Mouse (Mus musculus) kidney, embryonic 15.5 days (tissue): ENCODE data around the gene St7. TPM values are rescaled to one million over a fixed set of nuclear protein-coding genes. Genes with fewer than 3 reads are reported as not detected.
A peak's percentile ranks its signal among the peaks of the same experiment; 100 is the strongest.

Experiments
- ATAC-seq: fragments of 200-750 bp; cut with Nextera tagmentation; replicated peaks from 2 replicates; pipeline ENCODE4 v1.8.0; 2017; ENCODE audit warnings: moderate TSS enrichment; ENCODE audit not compliant: low FRiP score
- H3K27ac ChIP-seq: fragments of 300-500 bp; sonication (generic); 2 replicates; pipeline ENCODE4 v1.5.1; 2015; ENCODE audit warnings: mild to moderate bottlenecking, inconsistent platforms
- H3K27me3 ChIP-seq: fragments of 300-500 bp; sonication (generic); 2 replicates; pipeline ENCODE4 v1.6.1; 2015; ENCODE audit warnings: inconsistent platforms
- H3K36me3 ChIP-seq: fragments of 300-500 bp; sonication (generic); 2 replicates; pipeline ENCODE4 v1.6.1; 2015; ENCODE audit warnings: inconsistent platforms
- H3K4me1 ChIP-seq: fragments of 300-500 bp; sonication (generic); 2 replicates; pipeline ENCODE4 v1.6.1; 2015; ENCODE audit warnings: inconsistent platforms
- H3K4me2 ChIP-seq: fragments of 300-500 bp; sonication (generic); 2 replicates; pipeline ENCODE4 v1.6.1; 2015; ENCODE audit warnings: moderate library complexity, mild to moderate bottlenecking, inconsistent platforms
- H3K4me3 ChIP-seq: fragments of 300-500 bp; sonication (generic); replicated peaks from 2 replicates; pipeline ENCODE4 v1.5.1; 2015; ENCODE audit warnings: mild to moderate bottlenecking, inconsistent platforms
- H3K9ac ChIP-seq: fragments of 300-500 bp; sonication (generic); 2 replicates; pipeline ENCODE4 v1.6.1; 2015; ENCODE audit warnings: mild to moderate bottlenecking, inconsistent platforms
- H3K9me3 ChIP-seq: fragments of 300-500 bp; sonication (generic); replicated peaks from 2 replicates; pipeline ENCODE4 v1.6.1; 2016; ENCODE audit warnings: inconsistent platforms
- WGBS: fragments of 180-500 bp; shearing (Covaris S2); methylation state at CpG from one replicate; pipeline ENCODE4 v1.1.7; 2015; ENCODE audit warnings: mixed read lengths; 5-methylcytosine and 5-hydroxymethylcytosine counted together
- polyA plus RNA-seq: library from polyadenylated mRNA; unstranded; fragments of >200 nt; fragmentation: Nextera tagmentation; extraction: Ambion mirVana; gene quantifications from 2 replicates; pipeline ENCODE4 v1.2.1, GENCODE M21; 2015

The St7 gene
- polyA plus RNA-seq, 1 experiment from 2014 or later, result 20.3 TPM

GRCm38 (mm10) chr6:17942344-17942743 is 249.6 kb downstream of the St7 start:
- Histone ChIP-seq H3K4me1 (0 out of 2 replicates have a peak, but pooled peaks cover 2% of the 10 kb centered on the region), H3K27ac (no peak overlapping the region), H3K9me3 (no peaks in the 10 kb centered on the region), H3K36me3 (no peaks in the 10 kb centered on the region), H3K4me2 (no peak overlapping the region), H3K4me3 (no peak overlapping the region), H3K9ac (no peak overlapping the region), H3K27me3 (no peaks in the 10 kb centered on the region)
- no peak for ATAC-seq
- WGBS, result 49% methylated on average over 7 of the region's 7 CpGs

GRCm38 (mm10) chr6:17943877-17944617 is 251.3 kb downstream of the St7 start:
- no peaks in the 10 kb centered on the region for H3K9me3 ChIP-seq
- H3K27ac ChIP-seq, result no peak overlapping the region
- H3K9ac ChIP-seq, result no peak overlapping the region
- no peaks in the 10 kb centered on the region for H3K27me3 ChIP-seq
- no peak overlapping the region for H3K4me2 ChIP-seq
- no peaks in the 10 kb centered on the region for H3K36me3 ChIP-seq
- ATAC-seq, result no peak
- H3K4me3 ChIP-seq, result no peak overlapping the region
- no peaks in the 10 kb centered on the region for H3K4me1 ChIP-seq
- 66% methylated on average over 9 of the region's 9 CpGs for WGBS

GRCm38 (mm10) chr6:17946456-17946855 is 253.7 kb downstream of the St7 start:
- Histone ChIP-seq H3K4me2 (no peak overlapping the region), H3K36me3 (no peaks in the 10 kb centered on the region), H3K4me3 (no peak overlapping the region), H3K4me1 (no peaks in the 10 kb centered on the region), H3K27me3 (no peaks in the 10 kb centered on the region), H3K9me3 (no peaks in the 10 kb centered on the region), H3K9ac (no peak overlapping the region), H3K27ac (no peak overlapping the region)
- ATAC-seq, result no peak
- WGBS, result 77% methylated on average over 5 of the region's 5 CpGs

- H3K27me3 ChIP-seq, result no peaks in the 10 kb centered on the region
- WGBS, result 67% methylated on average over 11 of the region's 11 CpGs
- H3K4me2 ChIP-seq, result no peak overlapping the region
- ATAC-seq, result no peak
- no peaks in the 10 kb centered on the region for H3K4me1 ChIP-seq
- no peaks in the 10 kb centered on the region for H3K9me3 ChIP-seq
- H3K4me3 ChIP-seq, result no peak overlapping the region
- H3K36me3 ChIP-seq, result no peaks in the 10 kb centered on the region
- H3K9ac ChIP-seq, result no peak overlapping the region
- no peak overlapping the region for H3K27ac ChIP-seq
These were observed 254.5 kb downstream of the St7 start for GRCm38 (mm10) chr6:17947130-17947831.

- Histone ChIP-seq H3K4me2 (no peak overlapping the region), H3K4me3 (no peak overlapping the region), H3K9ac (no peak overlapping the region), H3K27me3 (no peaks in the 10 kb centered on the region), H3K9me3 (no peaks in the 10 kb centered on the region), H3K4me1 (no peaks in the 10 kb centered on the region), H3K27ac (no peak overlapping the region), H3K36me3 (no peaks in the 10 kb centered on the region)
- 85% methylated on average over 5 of the region's 5 CpGs for WGBS
- no peak for ATAC-seq
These were observed 256.4 kb downstream of the St7 start for GRCm38 (mm10) chr6:17949103-17949502.

GRCm38 (mm10) chr6:17951779-17952178 is 259.0 kb downstream of the St7 start:
- Histone ChIP-seq H3K9ac (no peak overlapping the region), H3K27me3 (no peaks in the 10 kb centered on the region), H3K27ac (no peak overlapping the region), H3K4me1 (no peaks in the 10 kb centered on the region), H3K4me3 (no peak overlapping the region), H3K4me2 (no peak overlapping the region), H3K36me3 (no peaks in the 10 kb centered on the region), H3K9me3 (no peaks in the 10 kb centered on the region)
- ATAC-seq, result no peak
- 50% methylated on average over 8 of the region's 8 CpGs for WGBS

- Histone ChIP-seq H3K9ac (no peak overlapping the region), H3K4me3 (no peak overlapping the region), H3K27me3 (no peaks in the 10 kb centered on the region), H3K4me1 (no peaks in the 10 kb centered on the region), H3K36me3 (no peaks in the 10 kb centered on the region), H3K9me3 (no peaks in the 10 kb centered on the region), H3K4me2 (no peak overlapping the region), H3K27ac (no peak overlapping the region)
- ATAC-seq, result no peak
- 90% methylated on average over 3 of the region's 3 CpGs for WGBS
These were observed 270.7 kb downstream of the St7 start for GRCm38 (mm10) chr6:17963455-17963854.

- H3K4me3 ChIP-seq, result no peak overlapping the region
- no peaks in the 10 kb centered on the region for H3K4me1 ChIP-seq
- H3K27ac ChIP-seq, result no peak overlapping the region
- WGBS, result 77% methylated on average over 1 of the region's 1 CpGs
- no peaks in the 10 kb centered on the region for H3K36me3 ChIP-seq
- H3K4me2 ChIP-seq, result no peak overlapping the region
- ATAC-seq, result no peak
- no peaks in the 10 kb centered on the region for H3K27me3 ChIP-seq
- H3K9ac ChIP-seq, result no peak overlapping the region
- H3K9me3 ChIP-seq, result no peaks in the 10 kb centered on the region
These were observed 275.9 kb downstream of the St7 start for GRCm38 (mm10) chr6:17968467-17969144.

GRCm38 (mm10) chr6:17969815-17970214 is 277.1 kb downstream of the St7 start:
- WGBS, result 81% methylated on average over 1 of the region's 1 CpGs
- no peaks in the 10 kb centered on the region for H3K27me3 ChIP-seq
- H3K4me2 ChIP-seq, result no peak overlapping the region

GRCm38 (mm10) chr6:17971393-17971792 is 278.7 kb downstream of the St7 start:
- peak; percentile 52; the same call in 1 of the 2 replicates for ATAC-seq
- H3K4me2 ChIP-seq, result no peak overlapping the region
- no peak overlapping the region for H3K4me3 ChIP-seq
- no peaks in the 10 kb centered on the region for H3K36me3 ChIP-seq
- no peak overlapping the region for H3K27ac ChIP-seq
- no peaks in the 10 kb centered on the region for H3K27me3 ChIP-seq
- H3K4me1 ChIP-seq, result no peaks in the 10 kb centered on the region
- H3K9me3 ChIP-seq, result no peaks in the 10 kb centered on the region
- no peak overlapping the region for H3K9ac ChIP-seq

More at GRCm38 (mm10) chr6:17969815-17970214, 277.1 kb downstream of the St7 start:
- no peaks in the 10 kb centered on the region for H3K9me3 ChIP-seq
- no peaks in the 10 kb centered on the region for H3K36me3 ChIP-seq
- no peak overlapping the region for H3K9ac ChIP-seq
- H3K4me1 ChIP-seq, result no peaks in the 10 kb centered on the region
- no peak for ATAC-seq
- H3K27ac ChIP-seq, result no peak overlapping the region
- no peak overlapping the region for H3K4me3 ChIP-seq

- no peaks in the 10 kb centered on the region for H3K36me3 ChIP-seq
- 85% methylated on average over 3 of the region's 3 CpGs for WGBS
- H3K4me1 ChIP-seq, result no peaks in the 10 kb centered on the region
These were observed 281.7 kb downstream of the St7 start for GRCm38 (mm10) chr6:17974416-17974815.

GRCm38 (mm10) chr6:17977165-17977564 is 284.4 kb downstream of the St7 start:
- WGBS, result 53% methylated on average over 1 of the region's 1 CpGs
- no peak overlapping the region for H3K9ac ChIP-seq
- no peaks in the 10 kb centered on the region for H3K4me1 ChIP-seq
- no peaks in the 10 kb centered on the region for H3K36me3 ChIP-seq
- no peak for ATAC-seq
- H3K27me3 ChIP-seq, result no peaks in the 10 kb centered on the region
- no peak overlapping the region for H3K4me3 ChIP-seq
- H3K4me2 ChIP-seq, result no peak overlapping the region
- H3K27ac ChIP-seq, result no peak overlapping the region
- H3K9me3 ChIP-seq, result no peaks in the 10 kb centered on the region

More at GRCm38 (mm10) chr6:17974416-17974815, 281.7 kb downstream of the St7 start:
- no peaks in the 10 kb centered on the region for H3K27me3 ChIP-seq
- no peak overlapping the region for H3K4me2 ChIP-seq
- no peaks in the 10 kb centered on the region for H3K9me3 ChIP-seq
- ATAC-seq, result no peak
- no peak overlapping the region for H3K4me3 ChIP-seq
- H3K9ac ChIP-seq, result no peak overlapping the region
- no peak overlapping the region for H3K27ac ChIP-seq
